Mouse (Mus musculus): ENCODE measurements at regions not wholly inside any gene's neighbourhood (a gene's known extent, or its start where the extent isn't known, plus 50 kb on each side); places are given as distances from the start of the nearest gene placed in this dataset.

DNA sequence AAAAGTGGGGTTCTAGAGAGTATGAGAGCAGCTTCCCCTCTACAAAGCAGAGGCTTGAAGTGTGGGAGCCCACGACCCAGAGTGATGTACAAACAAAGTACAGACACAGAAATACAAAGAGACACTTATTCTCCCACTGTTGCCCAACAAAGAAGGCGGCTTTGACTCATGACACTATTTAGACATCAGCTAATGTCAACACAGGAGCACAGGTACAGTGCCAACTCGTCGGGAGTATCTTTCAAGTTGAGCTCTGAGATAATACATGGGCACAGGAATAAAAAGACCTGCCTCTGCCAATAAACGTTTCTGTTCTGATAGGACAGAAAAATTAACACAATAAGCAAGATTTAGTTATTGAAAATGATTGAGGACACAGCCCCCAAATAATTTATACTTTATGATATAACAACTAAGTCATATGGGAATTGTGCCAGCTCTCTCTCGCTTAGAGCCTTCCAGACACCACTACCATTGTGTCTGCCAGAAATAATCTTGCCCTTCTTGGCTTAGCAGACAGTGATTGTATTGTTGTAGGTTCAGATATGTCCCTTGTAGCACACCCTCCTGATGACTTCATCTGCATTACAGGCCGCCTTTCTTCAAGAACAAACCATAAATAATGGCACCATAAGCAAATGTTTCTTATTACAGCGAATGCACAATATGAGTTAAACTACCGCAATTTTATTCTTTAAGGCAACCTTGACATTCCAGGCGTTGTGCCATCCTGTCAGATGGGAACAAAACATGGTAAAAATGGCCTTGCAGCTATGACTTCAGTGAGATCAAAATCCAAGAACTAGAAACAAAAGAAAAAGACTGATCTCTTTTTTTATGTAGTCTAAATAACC is 561.1 kb downstream of the Adgrl2 start:
- DNase-seq, result no peak

DNA sequence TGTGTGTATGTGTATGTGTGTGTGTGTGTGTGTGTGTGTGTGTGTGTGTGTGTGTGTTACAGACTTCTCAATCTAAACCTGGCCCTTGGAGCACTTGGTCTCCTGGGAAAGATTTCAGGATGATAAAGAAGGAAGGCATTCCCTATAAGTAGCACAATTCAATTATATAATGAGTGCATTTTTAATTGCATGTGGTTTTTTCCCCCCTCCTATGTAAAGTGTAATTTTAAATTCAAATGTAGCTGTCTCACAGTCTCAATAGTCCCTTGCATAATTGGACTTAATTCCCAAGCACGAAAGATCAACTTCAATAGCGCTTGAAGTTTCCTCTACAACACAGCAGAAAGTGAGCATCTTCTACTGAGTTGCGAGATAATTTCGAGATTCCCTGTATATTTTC is 566.3 kb downstream of the Adgrl2 start:
- DNase-seq, result no peak

DNA sequence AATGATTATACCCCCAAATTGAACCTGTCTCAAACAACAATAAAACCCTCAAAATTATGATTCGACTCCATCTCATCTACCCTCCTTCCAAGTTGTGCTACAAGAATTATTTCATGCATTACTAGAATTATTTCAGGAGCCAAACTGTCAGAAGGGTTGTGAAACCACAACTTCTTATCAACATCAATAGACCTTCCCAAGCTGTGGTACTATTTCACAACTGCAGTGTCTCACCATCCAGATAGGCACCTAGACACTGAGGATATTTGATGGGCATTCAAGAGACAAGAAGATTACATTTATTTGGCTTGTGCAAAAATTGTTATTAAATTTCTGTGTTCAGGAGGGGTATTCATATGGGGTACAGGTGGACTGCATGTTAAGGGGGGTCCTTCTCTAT is 567.0 kb downstream of the Adgrl2 start:
- no peak for DNase-seq

DNA sequence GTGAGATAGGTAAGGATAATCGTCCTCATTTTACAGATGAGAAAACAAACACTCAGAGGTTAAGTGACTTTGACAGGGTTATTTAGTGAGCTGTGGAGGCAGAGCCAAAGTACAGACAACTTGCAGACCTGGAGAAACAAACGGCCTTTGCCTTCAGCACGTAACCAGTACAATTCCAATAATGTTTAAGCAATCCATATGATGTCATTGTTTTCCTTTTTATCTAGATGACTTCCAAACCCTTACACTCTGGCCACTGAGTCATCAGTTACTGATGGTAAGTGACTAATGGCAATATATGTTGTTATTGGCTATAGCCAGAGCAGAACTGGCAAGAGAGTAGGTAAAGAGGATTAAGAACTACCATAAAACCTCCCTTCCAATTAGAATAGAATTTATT is 567.6 kb downstream of the Adgrl2 start:
- no peak for DNase-seq

DNA sequence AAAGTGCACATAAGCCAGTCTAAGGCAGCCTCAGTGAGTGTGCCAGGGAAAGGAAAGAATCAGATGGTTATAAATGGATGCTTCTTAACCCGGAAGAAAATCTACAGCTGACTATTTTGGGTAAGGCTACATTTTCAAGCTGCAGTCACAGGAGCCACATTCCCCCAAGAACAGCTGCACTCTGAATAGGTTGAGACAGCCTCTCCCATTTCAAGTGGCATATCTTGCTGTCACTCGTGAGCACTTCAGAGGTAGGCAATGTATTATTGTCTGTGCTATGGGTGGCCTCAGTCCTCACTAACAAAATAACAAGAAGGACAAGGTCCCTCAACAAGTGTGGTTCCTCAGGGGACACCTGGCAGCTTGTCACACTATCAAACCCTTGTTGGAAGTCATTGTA is 568.1 kb downstream of the Adgrl2 start:
- DNase-seq, result no peak

DNA sequence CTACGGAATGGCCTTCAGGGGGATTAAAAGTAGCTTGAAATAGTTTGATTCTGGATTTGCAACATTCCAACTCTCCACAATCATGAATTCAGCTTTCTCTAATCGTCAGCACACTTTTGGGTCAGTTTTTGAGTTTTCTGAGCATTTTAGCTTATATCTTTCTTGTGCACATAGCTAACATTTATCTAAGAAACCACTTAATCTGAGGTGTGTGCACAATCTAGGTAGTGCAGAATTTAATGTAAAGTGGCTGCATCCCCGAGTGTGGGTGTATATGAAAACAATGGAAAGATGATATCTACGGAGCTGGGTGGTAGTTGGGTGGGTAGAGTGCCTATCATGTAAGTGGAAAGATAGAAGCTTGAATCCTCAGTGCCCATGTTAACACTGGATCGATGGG is 570.1 kb downstream of the Adgrl2 start:
- no peak for DNase-seq

DNA sequence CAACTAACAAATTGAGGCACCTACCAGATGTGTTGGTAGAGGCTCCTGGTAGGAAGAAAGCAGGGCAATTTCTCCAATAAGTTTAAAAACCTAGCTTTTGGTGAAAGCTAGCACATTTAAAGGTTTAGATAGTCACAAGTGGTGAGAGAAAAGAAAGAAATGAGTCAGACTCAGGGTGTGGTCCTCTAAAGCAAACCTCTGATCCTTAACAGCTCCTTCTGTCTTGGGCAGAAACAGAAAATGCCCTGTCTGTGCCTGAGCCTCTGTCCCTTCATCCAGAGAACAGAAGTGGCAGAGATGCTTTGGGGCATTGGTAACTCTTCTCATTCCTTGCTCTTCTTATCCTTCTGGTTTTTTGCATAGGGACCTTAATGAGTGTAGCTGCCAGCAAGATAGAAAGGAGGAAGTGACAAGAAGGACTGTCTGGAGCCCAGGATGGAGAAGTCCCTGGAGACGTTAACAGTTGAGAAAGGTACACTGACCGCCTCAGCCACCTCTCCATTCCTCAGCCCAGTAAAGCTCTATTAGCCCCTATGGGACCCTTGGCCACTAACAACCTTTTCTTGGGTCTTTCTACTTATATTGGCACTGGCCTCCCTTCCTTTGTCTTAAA is 570.8 kb downstream of the Adgrl2 start:
- no peak for DNase-seq

DNA sequence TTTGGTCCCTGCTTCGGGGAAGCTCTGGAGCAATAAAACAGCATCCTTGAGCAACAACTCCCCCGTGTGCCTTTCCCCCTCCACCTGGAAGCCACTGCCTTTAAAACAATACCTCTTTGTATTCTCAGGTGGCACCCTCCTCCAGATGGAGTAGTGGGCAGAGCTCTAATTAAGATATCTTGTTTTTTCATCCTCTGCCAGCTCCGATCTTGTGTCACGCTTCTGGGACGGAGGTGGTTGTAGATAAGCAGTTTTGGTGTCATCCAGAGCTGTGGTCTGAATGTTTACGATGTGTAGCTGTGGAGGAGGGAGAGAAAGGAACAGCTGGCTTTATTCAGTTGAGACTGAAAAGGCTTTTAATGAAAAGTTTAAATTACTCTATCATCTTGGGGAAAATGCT is 572.3 kb downstream of the Adgrl2 start:
- no peak for DNase-seq

DNA sequence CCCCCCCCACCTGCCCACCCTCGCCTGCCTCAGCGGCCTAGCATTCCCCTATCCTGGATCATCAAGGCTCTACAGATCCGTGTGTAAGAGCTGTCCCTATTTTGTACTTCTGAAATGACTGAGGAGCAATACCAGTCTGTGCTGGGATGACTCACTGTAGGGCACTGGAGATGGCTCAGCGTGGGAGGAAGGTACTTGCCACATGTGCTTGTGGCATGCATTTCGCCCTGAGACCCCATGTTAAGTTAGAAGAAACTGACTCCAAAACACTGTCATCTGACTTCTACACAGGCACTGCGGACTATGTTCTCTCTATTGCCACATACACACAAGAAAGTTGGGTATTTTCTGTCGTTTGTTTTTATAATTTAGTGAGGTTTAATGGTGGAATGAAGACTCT is 574.9 kb downstream of the Adgrl2 start:
- no peak for DNase-seq

DNA sequence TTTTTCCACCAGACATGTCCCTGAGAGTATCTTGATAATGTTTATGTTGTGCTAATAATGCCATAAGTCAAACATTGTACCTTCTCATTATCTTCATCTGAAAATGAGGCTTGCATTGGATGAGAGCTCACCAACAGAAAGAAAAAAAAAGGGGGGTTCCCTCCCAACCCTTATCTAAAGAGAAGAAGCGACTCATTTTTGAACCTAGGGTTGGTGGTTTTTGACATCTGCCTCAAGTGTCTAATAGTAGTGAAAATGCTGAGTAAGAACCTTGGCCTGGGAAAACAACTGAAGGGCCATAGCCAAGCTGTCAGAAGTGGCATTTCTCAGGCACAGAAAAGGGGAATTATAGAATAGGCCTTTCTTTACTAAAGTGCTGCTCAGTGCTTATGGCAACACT is 577.3 kb downstream of the Adgrl2 start:
- no peak for DNase-seq

DNA sequence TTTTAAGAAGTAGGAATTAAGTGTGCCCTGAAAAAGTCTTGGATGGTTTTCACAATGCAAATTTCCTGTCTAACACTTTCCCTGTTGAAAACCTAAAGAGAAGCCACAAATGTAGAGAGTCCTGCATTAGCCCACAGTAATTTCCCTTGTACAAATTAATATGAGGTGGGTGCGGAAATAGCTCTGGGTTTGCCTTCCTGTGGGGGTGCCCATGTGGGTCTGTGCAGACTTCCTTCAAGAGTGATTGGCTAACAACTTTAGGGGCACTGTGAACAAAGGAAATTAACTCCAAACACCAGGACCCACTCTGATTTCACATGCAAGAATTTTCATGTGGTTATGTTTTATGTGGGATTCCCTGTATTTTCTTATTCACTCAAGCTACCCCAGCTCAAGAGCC is 578.2 kb downstream of the Adgrl2 start:
- DNase-seq, result no peak

DNA sequence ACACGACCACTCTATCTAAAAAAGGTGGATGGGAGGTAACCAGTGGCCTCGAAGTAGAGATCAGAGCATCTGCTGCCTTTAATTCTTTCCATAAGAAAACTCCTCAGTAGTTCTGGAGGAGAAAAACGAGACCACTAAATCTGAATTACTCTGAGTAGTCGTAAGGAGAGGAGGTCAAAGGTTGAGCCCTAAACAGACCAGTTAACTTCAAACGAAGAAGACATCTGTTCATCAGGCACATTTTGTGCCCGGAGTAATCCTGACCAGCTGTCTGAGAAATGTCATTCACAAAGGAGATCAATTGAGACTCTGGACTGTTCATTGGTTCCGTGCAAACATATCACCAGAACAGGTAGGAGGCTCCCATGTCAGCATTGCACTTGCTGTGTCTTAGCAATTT is 592.0 kb downstream of the Adgrl2 start:
- no peak for DNase-seq

DNA sequence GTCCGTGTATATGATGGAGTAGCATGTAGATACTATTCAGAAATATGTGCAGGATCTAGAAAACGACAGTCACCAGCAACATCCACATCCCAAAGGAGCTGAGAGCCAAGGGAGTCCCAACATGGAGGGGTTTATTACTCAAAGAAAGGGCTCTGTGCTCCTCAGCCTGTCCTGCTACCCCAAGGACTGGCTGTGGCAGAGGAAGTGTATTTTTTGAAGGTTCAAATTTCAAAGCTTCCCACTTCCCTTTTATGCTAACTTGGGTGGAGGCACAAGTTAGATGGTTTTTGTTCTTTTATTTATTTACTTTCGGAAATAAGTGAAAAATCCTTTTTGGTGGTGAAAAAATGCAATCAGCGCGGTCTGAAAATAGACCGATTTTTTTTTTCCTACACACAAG is 602.8 kb downstream of the Adgrl2 start:
- DNase-seq, result no peak

DNA sequence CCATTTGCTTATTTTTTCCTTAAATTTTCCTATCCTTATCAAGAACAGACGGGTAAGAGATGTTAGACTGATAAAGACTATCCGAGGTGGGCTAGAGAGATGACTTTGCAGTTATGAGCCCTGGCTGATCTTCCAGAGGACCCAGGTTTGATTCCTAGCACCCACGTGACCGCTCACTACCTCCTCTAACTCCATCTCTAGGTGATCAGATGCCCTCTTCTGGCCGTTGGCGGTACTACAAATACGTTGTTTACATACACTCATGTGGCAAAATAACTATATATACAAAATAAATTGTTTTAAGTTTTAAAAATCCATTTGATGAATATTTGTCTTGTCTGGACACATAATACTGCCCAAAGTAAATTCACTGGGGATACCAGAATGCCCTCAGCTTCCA is 604.6 kb downstream of the Adgrl2 start:
- no peak for DNase-seq

DNA sequence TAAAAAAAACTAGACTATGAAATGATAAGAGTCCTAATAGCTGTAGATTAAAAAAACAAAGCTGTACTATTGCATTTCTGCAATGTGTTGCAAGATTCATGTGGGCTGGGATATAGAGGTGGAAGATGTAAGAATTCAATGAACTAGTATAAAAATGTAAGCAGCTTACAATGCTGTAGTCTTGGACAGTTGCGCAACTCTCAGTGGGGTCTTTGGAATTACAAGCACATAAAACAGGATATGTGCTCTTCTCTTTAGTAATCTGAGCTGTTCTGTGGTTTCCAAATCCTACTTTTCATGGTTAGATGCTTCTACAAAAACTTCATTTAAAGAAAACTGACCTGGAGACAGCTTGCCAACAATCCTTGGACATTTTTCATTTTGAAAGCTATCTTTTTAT is 609.3 kb downstream of the Adgrl2 start:
- DNase-seq, result no peak

DNA sequence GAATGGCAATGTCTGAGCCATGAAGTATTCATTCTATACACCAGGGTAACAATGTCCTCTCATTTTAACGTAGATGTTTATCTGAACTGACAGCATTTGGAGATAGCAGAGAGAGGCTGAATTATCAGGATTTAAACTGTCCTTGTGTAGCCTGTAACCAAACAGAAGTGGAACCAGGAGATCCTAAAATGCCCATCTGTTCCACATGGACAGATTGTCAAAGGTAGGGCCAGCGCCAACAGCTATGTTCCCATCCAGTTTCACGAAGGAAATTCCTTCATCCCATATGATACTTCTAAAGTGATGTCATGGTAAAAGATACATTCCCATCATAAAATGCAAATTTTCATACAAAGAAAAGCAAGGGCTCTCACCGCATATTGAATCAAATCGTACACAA is 627.0 kb downstream of the Adgrl2 start:
- no peak for DNase-seq

DNA sequence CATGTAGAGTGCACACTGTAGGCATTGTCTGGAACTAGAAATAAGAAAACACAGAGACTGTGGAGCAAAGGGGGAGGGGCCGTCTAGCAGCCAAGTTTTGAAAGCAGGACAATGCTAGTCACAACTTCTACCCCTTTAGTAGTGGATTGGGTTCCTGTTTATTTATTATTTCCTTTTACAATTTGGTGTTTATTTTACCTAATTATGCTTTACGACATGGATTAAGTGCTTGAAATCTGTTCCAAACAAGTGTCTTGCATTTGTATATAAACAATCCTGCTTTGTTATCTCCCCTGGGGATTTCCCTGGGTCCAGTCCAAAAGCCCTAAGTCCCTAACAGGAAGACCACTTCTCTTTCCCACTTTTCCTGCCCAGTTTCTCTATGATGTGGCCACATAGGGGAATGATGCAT is 627.9 kb downstream of the Adgrl2 start:
- no peak for DNase-seq

DNA sequence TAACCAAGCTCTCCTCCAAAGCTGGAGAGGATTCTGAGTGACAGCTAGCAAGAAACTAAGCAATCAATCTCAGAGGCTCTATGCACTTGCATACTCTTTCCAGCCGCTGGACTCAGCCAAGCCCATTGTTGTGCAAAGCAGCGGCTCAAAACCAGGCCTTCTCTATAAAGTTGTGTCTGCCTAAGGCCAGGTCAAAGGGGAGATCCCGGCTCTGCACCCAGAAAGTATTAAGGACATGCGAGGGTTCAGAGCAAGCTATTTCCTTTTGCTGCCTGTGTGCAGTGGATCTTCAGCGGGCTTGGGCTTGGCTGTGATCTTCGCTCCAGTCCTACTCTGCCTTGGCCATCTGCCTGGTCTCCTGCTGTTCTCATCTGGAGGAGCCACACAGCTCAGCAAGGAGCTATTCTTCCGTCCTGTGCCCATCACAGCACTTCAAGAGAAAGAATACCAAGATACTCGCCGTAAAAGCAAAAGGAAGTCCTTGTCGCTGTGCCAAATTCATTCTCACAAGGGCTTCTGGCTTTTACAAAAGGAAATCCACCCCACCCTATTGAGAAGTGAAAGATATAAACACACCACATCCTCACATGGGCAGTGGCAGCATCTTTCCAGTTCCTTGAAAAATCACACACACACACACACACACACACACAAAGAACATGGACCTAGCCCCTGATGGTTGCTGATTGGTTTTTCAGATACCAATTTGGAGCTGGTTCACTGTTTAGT is 646.6 kb downstream of the Adgrl2 start:
- no peak for DNase-seq

DNA sequence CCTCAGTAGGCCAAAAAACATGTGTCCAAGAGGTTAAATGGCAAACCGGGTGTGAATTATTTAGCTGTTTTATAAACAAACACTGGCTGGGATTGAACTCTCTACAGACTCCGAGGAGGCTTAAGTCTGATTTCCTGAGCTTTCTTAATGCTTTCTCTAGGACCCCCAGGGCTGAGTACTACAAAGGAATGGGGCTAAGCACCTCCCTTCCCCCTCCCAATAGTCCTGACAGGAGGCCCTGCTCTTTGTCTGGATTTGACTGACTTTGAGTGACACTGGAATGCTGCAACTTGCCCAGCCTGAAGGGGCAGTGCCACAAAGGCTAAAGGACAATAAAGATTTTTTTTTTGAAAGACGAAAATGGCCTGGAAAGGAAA is 647.1 kb downstream of the Adgrl2 start:
- no peak for DNase-seq

DNA sequence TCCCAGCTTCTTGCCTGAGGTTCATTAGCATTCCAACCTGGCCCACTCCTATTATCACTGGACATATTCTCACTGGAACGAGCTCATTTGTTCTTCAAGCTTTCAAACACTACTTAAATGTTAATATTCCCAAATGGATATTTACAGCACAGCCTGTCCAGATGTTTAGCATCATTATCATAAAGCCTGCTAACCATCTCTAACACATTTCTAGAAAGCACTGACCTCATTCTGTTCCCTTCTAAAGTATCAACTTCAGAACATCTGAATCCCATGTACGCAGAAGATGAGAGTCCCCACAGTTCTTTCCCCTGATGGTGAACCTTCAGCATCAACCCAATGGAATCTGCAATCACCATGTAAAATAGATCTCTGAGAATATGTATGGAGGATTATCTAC is 651.1 kb downstream of the Adgrl2 start:
- DNase-seq, result no peak

DNA sequence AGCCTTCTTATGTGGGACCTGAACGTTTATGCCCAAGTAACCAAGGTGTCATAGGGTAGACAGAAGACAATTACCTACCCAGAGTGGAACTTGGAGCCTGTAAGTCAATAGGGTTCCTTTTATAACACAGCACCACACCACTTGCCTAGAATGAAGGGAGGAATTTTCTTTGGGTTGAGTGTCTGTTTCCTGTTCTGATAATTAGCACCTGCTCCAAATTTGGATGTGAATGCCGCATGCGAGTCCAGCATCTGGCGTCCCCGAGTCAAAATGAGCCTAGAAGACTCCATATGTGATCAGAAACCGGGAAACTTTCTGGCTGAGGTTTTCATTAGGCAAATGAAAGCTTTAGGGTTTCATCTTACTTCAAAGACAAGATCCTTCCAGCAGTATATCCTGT is 653.7 kb downstream of the Adgrl2 start:
- no peak for DNase-seq

DNA sequence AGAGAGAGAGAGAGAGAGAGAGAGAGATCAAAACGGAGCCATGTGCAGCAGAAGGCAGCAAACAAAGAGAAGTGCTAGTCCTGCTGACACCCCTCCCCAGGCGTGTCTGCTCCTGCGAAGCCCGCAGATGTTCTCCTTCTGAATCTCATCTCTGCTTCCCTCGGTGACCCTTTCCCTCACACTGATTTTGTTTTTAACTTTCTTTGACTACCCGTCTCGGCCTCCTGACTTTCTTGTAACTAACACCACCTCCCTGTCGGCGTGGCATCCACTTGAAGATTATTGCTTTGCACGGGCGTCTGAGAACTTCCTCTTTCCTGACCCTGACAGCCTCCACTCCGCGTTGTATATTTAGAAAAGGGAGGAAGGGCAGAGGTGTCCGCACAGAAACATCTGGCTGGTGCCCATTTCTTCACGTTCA is 654.3 kb downstream of the Adgrl2 start:
- no peak for DNase-seq

DNA sequence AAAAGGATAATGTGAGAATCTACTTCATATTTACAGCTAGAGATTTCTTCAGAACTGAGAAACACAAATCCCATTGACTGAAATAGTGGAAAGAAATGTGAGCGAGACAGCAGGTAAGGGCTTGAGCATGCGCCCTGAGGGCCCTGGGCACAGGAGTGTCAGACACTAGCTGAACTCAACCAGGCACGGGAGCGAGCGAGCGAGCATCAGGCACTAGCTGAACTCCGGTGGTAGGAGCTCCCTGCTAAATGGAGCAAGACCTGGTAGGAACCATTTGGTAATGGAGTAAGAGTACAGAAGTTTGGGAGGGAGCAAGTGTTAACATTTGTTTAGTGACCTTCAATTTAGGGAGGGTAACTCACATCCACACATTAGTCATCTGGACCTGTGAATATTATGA is 654.7 kb downstream of the Adgrl2 start:
- no peak for DNase-seq

Data from thymus, adult 18-20 months (tissue).